Mouse (Mus musculus) testis, adult 2 months (tissue): ENCODE measurements around the gene Stpg4.

Experiments used
- CTCF ChIP-seq: fragments of 200-500 bp; IDR thresholded peaks from 2 replicates; pipeline ENCODE4 v1.5.1; 2012; ENCODE audit warnings: low read depth, mild to moderate bottlenecking, inconsistent platforms, low read length, moderate library complexity; ENCODE audit not compliant: control insufficient read depth, insufficient read depth, insufficient replicate concordance
- POLR2A ChIP-seq: fragments of 200-500 bp; IDR thresholded peaks from 2 replicates; pipeline ENCODE4 v1.6.1; 2012; ENCODE audit warnings: low read depth, mild to moderate bottlenecking, inconsistent platforms, low read length, moderate library complexity; ENCODE audit not compliant: control insufficient read depth

DNA sequence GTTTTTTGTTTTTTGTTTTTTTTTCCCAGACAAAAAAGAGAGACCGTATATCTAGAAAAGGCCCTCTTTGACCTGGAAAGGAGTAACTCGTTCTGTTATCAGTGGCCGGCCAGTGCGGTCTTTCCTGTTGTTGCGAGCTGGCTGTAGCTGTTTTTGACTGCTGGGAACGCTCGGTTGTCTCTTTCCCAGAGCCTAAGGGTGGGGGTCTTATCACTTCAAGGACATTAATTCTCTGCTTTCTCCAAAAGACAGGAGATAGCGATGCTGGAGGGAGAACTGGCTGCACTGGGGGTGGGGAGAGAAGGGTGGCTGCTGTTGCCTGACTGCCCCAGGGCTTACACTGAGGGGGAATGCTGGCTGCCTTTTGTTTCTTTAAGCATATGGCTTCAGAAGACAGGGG, 43.3 kb upstream of the Stpg4 start:
- no peak for TF ChIP-seq POLR2A
- no peak for TF ChIP-seq CTCF
